9 mouse cellular contexts compared by ENCODE assay signal in the genomic region with DNA sequence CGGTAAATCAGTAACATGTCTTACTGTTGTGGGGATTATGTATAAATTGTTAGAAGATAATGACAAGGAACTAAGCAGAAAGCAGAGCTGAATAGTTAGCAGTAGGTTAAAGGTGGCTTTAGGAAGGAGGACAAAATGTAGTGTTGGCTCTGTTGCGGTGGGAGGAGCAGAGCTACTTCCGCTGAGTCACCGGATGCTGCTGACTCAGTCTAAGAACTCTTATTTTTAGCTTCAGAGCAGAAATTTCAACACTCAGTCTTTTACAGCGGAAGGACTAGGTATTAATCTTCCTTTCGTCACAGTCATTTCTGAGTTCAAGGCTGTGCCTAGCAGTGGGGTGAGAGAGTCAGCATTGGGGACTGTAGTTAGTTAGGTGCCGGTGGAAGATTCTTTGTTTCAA.
DNase-seq lines count a peak whose midpoint lies in the region; ATAC-seq and TF ChIP-seq lines count a peak whose summit lies in the region.
"Had no signal": no experiment of that assay in that cellular context is flagged by ENCODE, and none has a peak within 500 bp of the region (broad histone marks: within the 10 kb centered on the region; RNA-seq: fewer than 3 reads in every experiment).

No protein-coding gene starts in this region.

- no peaks in the 10 kb centered on the region for H3K4me1 ChIP-seq in kidney, adult 2 months (ENCODE audit: control insufficient read depth, insufficient read depth, low read length)
- H3K4me1 ChIP-seq in kidney, embryonic 16.5 days (ENCODE audit: insufficient read depth, low read length), result no peaks in the 10 kb centered on the region
- H3K4me1 ChIP-seq in liver, embryonic 11.5 days (replicated peaks; ENCODE audit: control insufficient read depth, insufficient read depth, low read length), result no peaks in the 10 kb centered on the region
- no peaks in the 10 kb centered on the region for H3K4me1 ChIP-seq in stomach, embryonic 15.5 days
- H3K4me1 ChIP-seq in forebrain, embryonic 13.5 days, result no peaks in the 10 kb centered on the region
- no peaks in the 10 kb centered on the region for H3K4me1 ChIP-seq in hindbrain, postnatal 0 days (ENCODE audit: insufficient read depth, low read length)
- H3K4me1 ChIP-seq: forebrain, embryonic 15.5 days had no signal

- H3K9me3 ChIP-seq in kidney, embryonic 16.5 days (ENCODE audit: low read length), result no peaks in the 10 kb centered on the region
- no peaks in the 10 kb centered on the region for H3K9me3 ChIP-seq in liver, embryonic 11.5 days (ENCODE audit: control insufficient read depth, low read length)
- no peaks in the 10 kb centered on the region for H3K9me3 ChIP-seq in stomach, embryonic 15.5 days
- no peaks in the 10 kb centered on the region for H3K9me3 ChIP-seq in forebrain, embryonic 13.5 days (replicated peaks)
- H3K9me3 ChIP-seq in hindbrain, postnatal 0 days (ENCODE audit: low read length), result no peaks in the 10 kb centered on the region
- H3K9me3 ChIP-seq: forebrain, embryonic 15.5 days had no signal

- TF ChIP-seq POLR2A in kidney, adult 2 months (IDR thresholded peaks at IDR 0.05; ENCODE audit: low read depth, low read length), result no peak

- H3K27me3 ChIP-seq in kidney, adult 2 months (replicated peaks; ENCODE audit: control insufficient read depth, insufficient read depth, low read length), result no peaks in the 10 kb centered on the region
- H3K27me3 ChIP-seq in kidney, embryonic 16.5 days (ENCODE audit: insufficient read depth, low read length), result no peaks in the 10 kb centered on the region
- no peaks in the 10 kb centered on the region for H3K27me3 ChIP-seq in liver, embryonic 11.5 days (replicated peaks; ENCODE audit: control insufficient read depth, insufficient read depth, low read length)
- no peaks in the 10 kb centered on the region for H3K27me3 ChIP-seq in stomach, embryonic 15.5 days (replicated peaks)
- no peaks in the 10 kb centered on the region for H3K27me3 ChIP-seq in forebrain, embryonic 13.5 days
- H3K27me3 ChIP-seq in hindbrain, postnatal 0 days (ENCODE audit: insufficient read depth, low read length), result no peaks in the 10 kb centered on the region
- H3K27me3 ChIP-seq: forebrain, embryonic 15.5 days had no signal

- no peak overlapping the region for H3K9ac ChIP-seq in kidney, embryonic 16.5 days (replicated peaks; ENCODE audit: low read length)
- no peak overlapping the region for H3K9ac ChIP-seq in liver, embryonic 11.5 days (ENCODE audit: low read depth, low read length)
- no peak overlapping the region for H3K9ac ChIP-seq in stomach, embryonic 15.5 days
- no peak overlapping the region for H3K9ac ChIP-seq in forebrain, embryonic 13.5 days
- H3K9ac ChIP-seq in hindbrain, postnatal 0 days (replicated peaks; ENCODE audit: low read length), result no peak overlapping the region
- H3K9ac ChIP-seq: forebrain, embryonic 15.5 days had no signal

- no peak for ATAC-seq in kidney, embryonic 16.5 days (ENCODE audit: low FRiP score, low TSS enrichment)
- peak; percentile 83 for ATAC-seq in liver, embryonic 11.5 days (replicated peaks; ENCODE audit: low FRiP score)
- peak; percentile 85 for ATAC-seq in stomach, embryonic 15.5 days (ENCODE audit: insufficient read depth, low FRiP score, low read depth)
- ATAC-seq in forebrain, embryonic 13.5 days, result no peak
- no peak for ATAC-seq in hindbrain, postnatal 0 days
- ATAC-seq: forebrain, embryonic 15.5 days had no signal

- WGBS in kidney, adult 2 months, result 65% methylated on average over 7 of the region's 7 CpGs
- 81% methylated on average over 7 of the region's 7 CpGs for WGBS in kidney, embryonic 16.5 days
- 61% methylated on average over 7 of the region's 7 CpGs for WGBS in liver, embryonic 11.5 days
- WGBS in stomach, embryonic 15.5 days, result 64% methylated on average over 7 of the region's 7 CpGs
- WGBS in forebrain, embryonic 13.5 days, result 95% methylated on average over 7 of the region's 7 CpGs
- WGBS in hindbrain, postnatal 0 days, result 92% methylated on average over 7 of the region's 7 CpGs

- no peak overlapping the region for H3K4me3 ChIP-seq in kidney, adult 2 months (ENCODE audit: insufficient read depth, low read depth, low read length)
- H3K4me3 ChIP-seq in kidney, embryonic 16.5 days (ENCODE audit: low read length), result no peak overlapping the region
- H3K4me3 ChIP-seq in liver, embryonic 11.5 days (ENCODE audit: low read depth, low read length), result no peak overlapping the region
- H3K4me3 ChIP-seq in stomach, embryonic 15.5 days (replicated peaks), result no peak overlapping the region
- H3K4me3 ChIP-seq in forebrain, embryonic 13.5 days, result no peak overlapping the region
- no peak overlapping the region for H3K4me3 ChIP-seq in hindbrain, postnatal 0 days (ENCODE audit: low read length)
- H3K4me3 ChIP-seq: forebrain, embryonic 15.5 days had no signal

- no peak overlapping the region for H3K4me2 ChIP-seq in kidney, embryonic 16.5 days (replicated peaks; ENCODE audit: low read depth, low read length)
- 0 out of 2 replicates have a peak overlapping the region, but pooled peaks have one; percentile 5 for H3K4me2 ChIP-seq in liver, embryonic 11.5 days
- no peak overlapping the region for H3K4me2 ChIP-seq in stomach, embryonic 15.5 days
- no peak overlapping the region for H3K4me2 ChIP-seq in forebrain, embryonic 13.5 days
- H3K4me2 ChIP-seq in hindbrain, postnatal 0 days (ENCODE audit: low read depth, low read length), result no peak overlapping the region
- H3K4me2 ChIP-seq: forebrain, embryonic 15.5 days had no signal

- H3K36me3 ChIP-seq in kidney, adult 2 months (ENCODE audit: control insufficient read depth, insufficient read depth, low read length), result no peaks in the 10 kb centered on the region
- H3K36me3 ChIP-seq in kidney, embryonic 16.5 days (ENCODE audit: insufficient read depth, low read length), result no peaks in the 10 kb centered on the region
- H3K36me3 ChIP-seq in liver, embryonic 11.5 days (ENCODE audit: control insufficient read depth, insufficient read depth, low read length), result no peaks in the 10 kb centered on the region
- H3K36me3 ChIP-seq in stomach, embryonic 15.5 days, result no peaks in the 10 kb centered on the region
- no peaks in the 10 kb centered on the region for H3K36me3 ChIP-seq in forebrain, embryonic 13.5 days (ENCODE audit: poor library complexity, severe bottlenecking)
- H3K36me3 ChIP-seq in hindbrain, postnatal 0 days (ENCODE audit: insufficient read depth, low read length), result no peaks in the 10 kb centered on the region
- H3K36me3 ChIP-seq: forebrain, embryonic 15.5 days had no signal

- H3K27ac ChIP-seq in kidney, adult 2 months (ENCODE audit: insufficient read depth, low read depth, low read length), result no peak overlapping the region
- no peak overlapping the region for H3K27ac ChIP-seq in kidney, embryonic 16.5 days (ENCODE audit: low read length)
- H3K27ac ChIP-seq in liver, embryonic 11.5 days (ENCODE audit: low read depth, low read length), result peak overlapping the region; percentile 21; the same call in 1 of the 2 replicates
- H3K27ac ChIP-seq in stomach, embryonic 15.5 days, result peak overlapping the region; percentile 26; the same call in 1 of the 2 replicates
- no peak overlapping the region for H3K27ac ChIP-seq in forebrain, embryonic 13.5 days
- no peak overlapping the region for H3K27ac ChIP-seq in hindbrain, postnatal 0 days
- H3K27ac ChIP-seq: forebrain, embryonic 15.5 days had no signal

- TF ChIP-seq CTCF in kidney, adult 2 months (conservative IDR thresholded peaks at IDR 0.05; ENCODE audit: insufficient read depth, insufficient read length, low read depth, low read length), result no peak
- TF ChIP-seq CTCF in hindbrain, postnatal 0 days (IDR thresholded peaks at IDR 0.05; ENCODE audit: low read depth), result no peak

- peak; percentile 38 for DNase-seq in kidney, adult 2 months
- peak; percentile 67 for DNase-seq in c-Kit-positive CD71-negative TER-119-negative erythroid progenitor cells, embryonic 14.5 days (ENCODE audit: low read depth)
- no peak for DNase-seq in liver, embryonic 11.5 days (ENCODE audit: low spot score)
- DNase-seq in hindbrain, postnatal 0 days (ENCODE audit: low spot score), result no peak
- DNase-seq in gastrocnemius, postnatal 4 days (ENCODE audit: low spot score in 2 of 2), result no peak

Comparison
In these comparisons a context has a peak if more than half of its experiments do, and no peak if none do; other contexts are left out.
1. DNase-seq: peak in kidney, adult 2 months (single experiment) and c-Kit-positive CD71-negative TER-119-negative erythroid progenitor cells, embryonic 14.5 days (single experiment); none in liver, embryonic 11.5 days (single experiment), hindbrain, postnatal 0 days (single experiment) and gastrocnemius, postnatal 4 days (0 of 2).
2. H3K27ac ChIP-seq: peak in liver, embryonic 11.5 days (single experiment) and stomach, embryonic 15.5 days (single experiment); none in kidney, adult 2 months (single experiment), kidney, embryonic 16.5 days (single experiment), forebrain, embryonic 13.5 days (single experiment) and hindbrain, postnatal 0 days (single experiment).
3. ATAC-seq: peak in liver, embryonic 11.5 days (single experiment) and stomach, embryonic 15.5 days (single experiment); none in kidney, embryonic 16.5 days (single experiment), forebrain, embryonic 13.5 days (single experiment) and hindbrain, postnatal 0 days (single experiment).